Mouse (Mus musculus): ENCODE results near the gene Mfap1b. TPM values are rescaled to one million over a fixed set of nuclear protein-coding genes. Genes with fewer than 3 reads are reported as not detected.

Mfap1b gene
- total and polyA plus RNA-seq, 3 experiments = 19.1 to 20.3 TPM; not detected in 1

- TF ChIP-seq SIN3A (IDR thresholded peaks at IDR 0.05; ENCODE audit: low read length) = peak; percentile 70; the same call in 1 of the 2 replicates
- TF ChIP-seq UBTF (IDR thresholded peaks at IDR 0.05; ENCODE audit: borderline replicate concordance, insufficient read depth, low read depth, low read length) = 0 out of 2 replicates have a peak, but pooled peaks have one; percentile 27
- TF ChIP-seq KAT2A (conservative IDR thresholded peaks at IDR 0.05; ENCODE audit: low read depth, low read length) = no peak; the same call in 1 of the 2 replicates
- no peak for TF ChIP-seq MYB (IDR thresholded peaks at IDR 0.05; ENCODE audit: low read depth, low read length)
- no peak for TF ChIP-seq JUND (IDR thresholded peaks at IDR 0.05; ENCODE audit: low read depth, low read length)
- TF ChIP-seq MEF2A (IDR thresholded peaks at IDR 0.05; ENCODE audit: extremely low read depth, insufficient replicate concordance, low read depth, low read length, poor library complexity, severe bottlenecking) = no peak
- no peak for TF ChIP-seq E2F4 (IDR thresholded peaks at IDR 0.05; ENCODE audit: borderline replicate concordance, low read depth, low read length)
- TF ChIP-seq ELF1 (IDR thresholded peaks at IDR 0.05; ENCODE audit: low read depth, low read length) = peak; percentile 91
- no peak for TF ChIP-seq GABPA (IDR thresholded peaks at IDR 0.05; ENCODE audit: low read depth, low read length)
- no peak for TF ChIP-seq ZNF384 (IDR thresholded peaks at IDR 0.05; ENCODE audit: low read depth, low read length)
- no peak for TF ChIP-seq RCOR1 (IDR thresholded peaks at IDR 0.05; ENCODE audit: low read depth, low read length)
- peak; percentile 31; the same call in 1 of the 2 replicates for TF ChIP-seq USF1 (IDR thresholded peaks at IDR 0.05; ENCODE audit: low read depth, low read length)
Observed at GRCm38 (mm10) chr2:121413387-121414042, 60.4 kb downstream of the Mfap1b start, which contains the start of the genes Pdia3 and Catsper2 (continued).

GRCm38 (mm10) chr2:121412843-121413386 lies 61.0 kb downstream of the Mfap1b start:
- peak overlapping the region; percentile 89 for H3K27ac ChIP-seq (ENCODE audit: control insufficient read depth, low read depth, low read length)
- H3K9ac ChIP-seq (ENCODE audit: control insufficient read depth, low read depth, low read length, poor library complexity, severe bottlenecking) = peak overlapping the region; percentile 78
- peaks cover 40% of the 10 kb centered on the region for H3K79me2 ChIP-seq (ENCODE audit: control insufficient read depth, insufficient read depth, low read length, poor library complexity)
- H3K36me3 ChIP-seq (ENCODE audit: control insufficient read depth in 1 of 2, insufficient read depth in 2 of 2, low read length in 2 of 2) = peaks cover 4 to 23% of the 10 kb centered on the region in 2 experiments
- DNase-seq (ENCODE audit: low read depth, low spot score) = peak; percentile 79
- H3K27me3 ChIP-seq (ENCODE audit: control insufficient read depth in 1 of 2, insufficient read depth in 2 of 2, low read length in 2 of 2) = no peaks in the 10 kb centered on the region
- peak overlapping the region; percentile 78 to 81 for H3K4me3 ChIP-seq (ENCODE audit: control insufficient read depth in 1 of 2, insufficient read depth in 1 of 2, low read depth in 2 of 2, low read length in 2 of 2)
- peaks cover 0 to 7% of the 10 kb centered on the region in 2 experiments for H3K4me1 ChIP-seq (ENCODE audit: control insufficient read depth in 1 of 2, insufficient read depth in 2 of 2, low read length in 2 of 2)
- TF ChIP-seq RCOR1 (IDR thresholded peaks at IDR 0.05; ENCODE audit: low read depth, low read length) = peak; percentile 5; the same call in 1 of the 2 replicates
- TF ChIP-seq ETS1 (IDR thresholded peaks at IDR 0.05; ENCODE audit: low read depth, low read length) = peak; percentile 44; the same call in 1 of the 2 replicates
- TF ChIP-seq MEF2A (IDR thresholded peaks at IDR 0.05; ENCODE audit: extremely low read depth, insufficient replicate concordance, low read depth, low read length, poor library complexity, severe bottlenecking) = no peak
- TF ChIP-seq TCF12 (IDR thresholded peaks at IDR 0.05; ENCODE audit: low read depth, low read length) = no peak
- TF ChIP-seq TAL1 (IDR thresholded peaks at IDR 0.05; ENCODE audit: low read length) = peak; percentile 38
- no peak for TF ChIP-seq UBTF (IDR thresholded peaks at IDR 0.05; ENCODE audit: borderline replicate concordance, insufficient read depth, low read depth, low read length)
- peak; percentile 97 for TF ChIP-seq ZNF384 (IDR thresholded peaks at IDR 0.05; ENCODE audit: low read depth, low read length)
- no peak for TF ChIP-seq GABPA (IDR thresholded peaks at IDR 0.05; ENCODE audit: low read depth, low read length)
- TF ChIP-seq EP300 (IDR thresholded peaks at IDR 0.05; ENCODE audit: low read depth in 1 of 2, low read length in 2 of 2) = no peak
- no peak for TF ChIP-seq USF2 (IDR thresholded peaks at IDR 0.05; ENCODE audit: borderline replicate concordance in 1 of 2, insufficient read depth in 1 of 2, low read depth in 1 of 2, low read length in 2 of 2)
- H3K9me3 ChIP-seq (replicated peaks; ENCODE audit: insufficient read depth, low read length) = no peaks in the 10 kb centered on the region

Other genes with a start within 250 kb of the Mfap1b start
- gene Trp53bp1, start 202.7 kb downstream of the Mfap1b start, total RNA-seq (2012; rRNA removed) = 13.4 and 16.6 TPM in 2 replicates
- 100 to 1,000 TPM in 1 of 2 experiments, 10 to 100 TPM in 1; 37.3 to 160 TPM for gene Trp53bp1, start 202.7 kb downstream of the Mfap1b start, polyA plus RNA-seq (2012; ENCODE audit: insufficient read depth in 1 of 2, insufficient read length in 2 of 2, low read depth in 1 of 2, low replicate concordance in 2 of 2, missing spikeins in 1 of 2)
- 0.77 and 2.6 TPM in 2 replicates for gene Map1a, start 184.5 kb downstream of the Mfap1b start, total RNA-seq (2012; rRNA removed)
- gene Map1a, start 184.5 kb downstream of the Mfap1b start, polyA plus RNA-seq (2012; ENCODE audit: insufficient read depth in 1 of 2, insufficient read length in 2 of 2, low read depth in 1 of 2, low replicate concordance in 2 of 2, missing spikeins in 1 of 2) = 1 to 10 TPM in 1 of 2 experiments, not detected in 1; 9.4 TPM
- 8.7 and 10.4 TPM in 2 replicates for gene Ppip5k1, start 118.7 kb downstream of the Mfap1b start, total RNA-seq (2012; rRNA removed)
- gene Ppip5k1, start 118.7 kb downstream of the Mfap1b start, polyA plus RNA-seq (2012; ENCODE audit: insufficient read depth in 1 of 2, insufficient read length in 2 of 2, low read depth in 1 of 2, low replicate concordance in 2 of 2, missing spikeins in 1 of 2) = 10 to 100 TPM in 1 of 2 experiments, not detected in 1; 14.8 TPM
- gene Ckmt1, start 116.4 kb downstream of the Mfap1b start, total RNA-seq (2012; rRNA removed) = not detected in 2 replicates
- gene Ckmt1, start 116.4 kb downstream of the Mfap1b start, polyA plus RNA-seq (2012; ENCODE audit: insufficient read depth in 1 of 2, insufficient read length in 2 of 2, low read depth in 1 of 2, low replicate concordance in 2 of 2, missing spikeins in 1 of 2) = not detected
- not detected in 2 replicates for gene Strc, start 86.9 kb downstream of the Mfap1b start, total RNA-seq (2012; rRNA removed)
- gene Strc, start 86.9 kb downstream of the Mfap1b start, polyA plus RNA-seq (2012; ENCODE audit: insufficient read depth in 1 of 2, insufficient read length in 2 of 2, low read depth in 1 of 2, low replicate concordance in 2 of 2, missing spikeins in 1 of 2) = not detected
- gene Pdia3, start 60.3 kb downstream of the Mfap1b start, total RNA-seq (2012; rRNA removed) = 70.7 and 89.4 TPM in 2 replicates
- gene Pdia3, start 60.3 kb downstream of the Mfap1b start, polyA plus RNA-seq (2012; ENCODE audit: insufficient read depth in 1 of 2, insufficient read length in 2 of 2, low read depth in 1 of 2, low replicate concordance in 2 of 2, missing spikeins in 1 of 2) = 100 to 1,000 TPM; 471 to 473 TPM
- 1.1 and 1.2 TPM in 2 replicates for gene Catsper2, start 60.3 kb downstream of the Mfap1b start, total RNA-seq (2012; rRNA removed)
- 1 to 10 TPM in 1 of 2 experiments, not detected in 1; 2.5 TPM for gene Catsper2, start 60.3 kb downstream of the Mfap1b start, polyA plus RNA-seq (2012; ENCODE audit: insufficient read depth in 1 of 2, insufficient read length in 2 of 2, low read depth in 1 of 2, low replicate concordance in 2 of 2, missing spikeins in 1 of 2)
- gene Ell3, start 29.8 kb downstream of the Mfap1b start, total RNA-seq (2012; rRNA removed) = not detected in 2 replicates
- gene Ell3, start 29.8 kb downstream of the Mfap1b start, polyA plus RNA-seq (2012; ENCODE audit: insufficient read depth in 1 of 2, insufficient read length in 2 of 2, low read depth in 1 of 2, low replicate concordance in 2 of 2, missing spikeins in 1 of 2) = not detected
- 352 and 370 TPM in 2 replicates for gene Serf2, start 24.9 kb downstream of the Mfap1b start, total RNA-seq (2012; rRNA removed)
- gene Serf2, start 24.9 kb downstream of the Mfap1b start, polyA plus RNA-seq (2012; ENCODE audit: insufficient read depth in 1 of 2, insufficient read length in 2 of 2, low read depth in 1 of 2, low replicate concordance in 2 of 2, missing spikeins in 1 of 2) = 100 to 1,000 TPM in 1 of 2 experiments, not detected in 1; 469 TPM
- 8.5 and 17.6 TPM in 2 replicates for gene Hypk, start 20.8 kb downstream of the Mfap1b start, total RNA-seq (2012; rRNA removed)
- gene Hypk, start 20.8 kb downstream of the Mfap1b start, polyA plus RNA-seq (2012; ENCODE audit: insufficient read depth in 1 of 2, insufficient read length in 2 of 2, low read depth in 1 of 2, low replicate concordance in 2 of 2, missing spikeins in 1 of 2) = 10 to 100 TPM in 1 of 2 experiments, not detected in 1; 79.7 TPM
- gene Serinc4, start 17.3 kb downstream of the Mfap1b start, total RNA-seq (2012; rRNA removed) = 0.75 and 1.2 TPM in 2 replicates
- under 1 TPM in 1 of 2 experiments, not detected in 1; 0.38 TPM for gene Serinc4, start 17.3 kb downstream of the Mfap1b start, polyA plus RNA-seq (2012; ENCODE audit: insufficient read depth in 1 of 2, insufficient read length in 2 of 2, low read depth in 1 of 2, low replicate concordance in 2 of 2, missing spikeins in 1 of 2)
- 23.5 and 23.8 TPM in 2 replicates for gene Mfap1a, start 32.6 kb upstream of the Mfap1b start, total RNA-seq (2012; rRNA removed)
- 10 to 100 TPM in 1 of 2 experiments, not detected in 1; 29.3 TPM for gene Mfap1a, start 32.6 kb upstream of the Mfap1b start, polyA plus RNA-seq (2012; ENCODE audit: insufficient read depth in 1 of 2, insufficient read length in 2 of 2, low read depth in 1 of 2, low replicate concordance in 2 of 2, missing spikeins in 1 of 2)
- 23.2 and 23.5 TPM in 2 replicates for gene Wdr76, start 32.7 kb upstream of the Mfap1b start, total RNA-seq (2012; rRNA removed)
- 10 to 100 TPM in 1 of 2 experiments, not detected in 1; 21.8 TPM for gene Wdr76, start 32.7 kb upstream of the Mfap1b start, polyA plus RNA-seq (2012; ENCODE audit: insufficient read depth in 1 of 2, insufficient read length in 2 of 2, low read depth in 1 of 2, low replicate concordance in 2 of 2, missing spikeins in 1 of 2)

Measured in MEL (cell line).